Mouse (Mus musculus): ENCODE data around the gene Ago4.
"Not testable (repeated sequence)": the region's sequence is repeated elsewhere in the genome, so short reads cannot be mapped to it uniquely, and the experiment has no call there.

Gene Ago4

DNA sequence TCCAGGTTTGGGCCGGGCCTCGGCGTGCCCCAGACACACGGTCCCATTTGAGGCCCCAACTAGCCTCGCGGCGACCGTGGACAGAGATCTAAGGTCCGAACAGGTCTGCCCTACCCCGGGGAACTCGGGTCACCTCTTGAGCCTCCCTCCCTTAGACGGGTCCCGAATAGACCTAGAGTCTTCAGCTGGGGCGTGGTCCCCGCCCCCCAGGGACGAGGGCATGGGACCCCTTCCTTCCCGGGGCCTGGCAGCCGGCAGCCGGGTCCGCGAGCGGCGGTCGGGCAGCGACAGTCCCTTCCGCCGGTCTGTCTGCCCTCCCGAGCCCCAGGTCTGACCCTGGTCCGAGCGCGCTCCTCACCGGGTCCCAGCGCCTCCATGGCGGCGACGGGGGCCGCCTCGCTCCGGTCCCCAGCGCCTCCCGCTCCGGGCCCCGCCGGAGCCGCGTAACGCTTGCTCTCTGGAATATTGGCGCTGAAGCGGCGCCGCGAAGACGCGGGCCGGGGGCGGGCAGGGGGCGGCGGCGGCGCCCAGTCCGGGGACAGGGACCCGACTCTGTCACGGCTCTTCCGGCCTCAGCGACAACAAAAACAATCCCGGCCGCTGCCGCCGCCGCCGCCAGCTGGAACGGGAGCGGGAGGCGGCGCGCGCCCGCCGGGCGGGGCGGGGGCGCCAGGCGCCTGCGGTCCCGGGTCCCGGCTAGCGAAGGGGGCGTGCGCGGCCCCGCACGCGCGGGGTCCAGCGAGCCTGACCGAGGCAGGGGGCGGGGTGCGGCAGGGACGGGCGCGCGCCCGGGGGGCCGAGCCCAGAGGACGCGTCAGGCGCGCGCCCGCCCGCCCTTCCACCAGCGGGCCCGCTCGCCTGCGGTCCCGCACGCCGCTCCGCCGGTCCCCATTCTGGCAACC is at the start of gene Ago4:
Ago4 (minus strand) TSS at position 646 of the 902 bp plus-strand sequence.
- DNase-seq (ENCODE audit: low spot score), result no peak

GRCm38 (mm10) chr4:126579077-126579476 is 45.8 kb upstream of the Ago4 start:
- no peak for DNase-seq (ENCODE audit: low spot score)

GRCm38 (mm10) chr4:126577920-126578319 is 44.6 kb upstream of the Ago4 start:
- DNase-seq (ENCODE audit: low spot score), result no peak

GRCm38 (mm10) chr4:126576281-126576680 is 43.0 kb upstream of the Ago4 start:
- no peak for DNase-seq (ENCODE audit: low spot score)

DNA sequence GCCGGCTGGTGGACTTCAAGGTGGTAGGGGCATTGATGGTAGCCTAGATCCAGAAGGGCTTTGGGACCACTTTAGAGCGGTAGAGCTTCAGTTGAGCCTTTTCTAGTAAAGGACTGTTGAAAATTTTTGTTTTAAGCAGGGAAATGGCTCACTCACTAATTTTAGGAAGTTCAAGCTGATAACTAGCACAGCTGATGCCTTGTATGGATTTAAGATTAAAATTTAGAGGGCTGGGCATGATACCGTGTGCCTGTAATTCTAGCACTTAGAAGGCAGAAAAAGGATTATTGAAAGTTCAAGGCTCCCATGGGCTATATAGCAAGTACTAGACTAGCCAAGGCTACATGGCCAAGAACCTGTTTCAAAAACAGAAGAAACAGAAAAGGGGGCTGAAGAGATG is 36.5 kb upstream of the Ago4 start:
- no peak for DNase-seq (ENCODE audit: low spot score)

GRCm38 (mm10) chr4:126567243-126567642 is 34.0 kb upstream of the Ago4 start:
- DNase-seq (ENCODE audit: low spot score), result no peak

DNA sequence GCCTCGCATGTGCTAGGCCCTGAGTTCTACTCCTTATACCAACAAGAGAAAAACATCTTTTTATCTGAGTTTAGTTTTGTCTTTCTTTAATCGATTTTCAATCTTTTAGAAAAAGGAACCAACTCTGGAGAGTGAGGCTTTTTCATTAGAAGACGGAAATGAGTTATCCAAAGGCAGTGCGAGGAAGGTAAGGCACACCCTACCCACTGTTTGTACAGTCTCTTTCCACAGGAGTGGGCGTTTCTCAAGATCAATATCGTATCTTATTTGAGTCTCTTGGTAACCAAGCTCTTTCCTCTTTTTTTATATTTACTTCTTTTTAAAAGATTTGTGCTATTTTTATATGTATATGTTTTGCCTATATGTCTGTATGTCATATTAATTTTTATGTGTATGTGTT is 30.5 kb upstream of the Ago4 start:
- DNase-seq (ENCODE audit: low spot score), result no peak

- DNase-seq (ENCODE audit: low spot score), result peak; percentile 88
Measured at GRCm38 (mm10) chr4:126556809-126557711, 23.8 kb upstream of the Ago4 start, which contains the start of gene Clspn. TSS of gene Clspn (plus strand) at chr4:126556935.

GRCm38 (mm10) chr4:126554462-126554861 is 21.2 kb upstream of the Ago4 start:
- DNase-seq (ENCODE audit: low spot score), result peak; percentile 18

DNA sequence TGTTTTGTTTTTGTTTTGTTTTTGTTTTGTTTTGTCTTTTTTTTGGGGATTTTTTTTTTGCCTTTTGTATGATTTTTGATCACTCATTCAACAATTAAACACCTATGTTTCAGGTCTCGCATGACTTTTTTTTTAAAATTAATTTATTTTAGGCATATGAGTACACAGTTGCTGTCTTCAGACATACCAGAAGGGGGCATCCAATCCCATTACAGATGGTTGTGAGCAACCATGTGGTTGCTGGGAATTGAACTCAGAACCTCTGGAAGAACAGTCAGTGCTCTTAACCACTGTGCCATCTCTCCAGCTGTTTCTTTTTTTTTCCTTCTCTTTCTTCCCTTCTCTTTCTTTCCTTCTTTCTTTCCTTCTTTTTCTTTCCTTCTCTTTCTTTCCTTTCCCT is 20.4 kb upstream of the Ago4 start:
- DNase-seq (ENCODE audit: low spot score), result no peak

- no peak for DNase-seq (ENCODE audit: low spot score)
Measured at GRCm38 (mm10) chr4:126553105-126553504, 19.8 kb upstream of the Ago4 start.

DNA sequence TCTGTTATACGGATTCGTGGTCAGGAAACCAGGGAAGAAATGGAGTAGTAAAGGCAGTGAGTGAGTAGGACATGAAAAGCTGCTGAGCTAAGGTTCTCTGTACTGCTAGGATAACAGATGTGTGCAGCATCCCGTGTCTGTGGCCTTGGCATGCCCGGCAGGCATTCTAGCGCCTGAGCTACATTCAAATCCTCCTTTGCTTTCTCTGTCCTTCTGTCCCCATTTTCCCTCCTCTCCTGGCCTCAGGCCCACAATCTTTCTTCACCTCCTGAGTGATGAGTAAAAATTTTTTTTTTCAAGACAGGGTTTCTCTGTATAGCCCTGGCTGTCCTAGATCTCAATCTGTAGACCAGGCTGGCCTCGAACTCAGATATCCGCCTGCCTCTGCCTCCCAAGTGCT is 18.9 kb upstream of the Ago4 start:
- DNase-seq (ENCODE audit: low spot score), result no peak

DNA sequence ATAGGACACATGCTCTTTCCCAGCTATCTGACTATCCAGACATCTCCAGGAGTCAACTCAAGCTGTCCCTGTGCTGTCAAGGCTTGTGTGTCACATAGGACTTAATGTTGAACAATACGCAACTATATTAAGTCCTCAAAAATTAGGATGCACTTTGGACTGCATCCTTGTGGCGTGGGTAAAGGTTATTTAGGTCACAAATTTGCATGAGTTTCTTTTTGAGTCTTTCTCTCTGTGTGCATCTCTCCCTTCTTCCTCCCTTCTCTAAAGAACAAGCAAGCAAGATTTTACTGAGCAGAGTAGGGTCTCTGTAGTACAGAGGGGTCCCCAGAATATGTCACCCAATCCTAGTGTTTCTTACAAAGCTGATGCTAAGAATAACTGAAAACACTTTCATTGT is 12.9 kb upstream of the Ago4 start:
- DNase-seq (ENCODE audit: low spot score), result no peak

DNA sequence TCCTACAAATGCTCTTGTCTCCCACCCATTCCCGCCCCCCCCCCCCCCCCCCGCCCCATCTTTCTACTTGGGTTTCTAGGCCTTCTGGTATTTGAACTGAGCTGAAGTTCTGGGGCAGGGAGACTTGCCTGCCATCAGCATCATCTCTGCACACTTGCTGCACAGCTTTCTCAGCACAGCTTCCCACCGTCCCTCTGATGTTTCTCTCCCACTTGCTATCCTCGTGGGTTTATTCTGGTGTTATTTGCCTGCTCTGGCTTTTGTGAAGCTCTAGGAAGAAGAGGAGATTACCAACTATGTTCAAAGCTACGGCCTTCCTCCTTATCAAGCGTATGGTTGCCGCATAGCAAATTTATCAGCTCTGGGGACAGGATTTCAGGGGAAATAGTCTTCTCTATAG is 12.4 kb upstream of the Ago4 start:
- no peak for DNase-seq (ENCODE audit: low spot score)

DNA sequence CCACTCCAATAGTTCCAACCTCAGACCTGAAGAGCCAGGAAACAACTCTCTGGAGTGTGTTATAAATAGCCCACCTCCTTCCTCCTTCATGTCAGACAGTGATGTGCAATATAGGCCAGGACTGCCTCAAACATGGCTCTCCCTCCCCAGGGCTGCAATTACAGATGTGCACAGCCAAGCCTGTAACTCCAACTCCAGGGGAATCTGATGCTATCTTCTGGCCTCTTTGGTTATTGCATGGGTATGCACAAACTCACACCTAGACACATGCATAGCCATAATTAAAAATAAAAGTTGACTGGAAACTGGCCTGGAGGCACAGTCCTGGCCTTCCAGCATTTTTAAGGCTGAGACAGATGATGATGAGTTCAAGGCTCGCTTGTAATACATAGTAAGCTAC is 11.7 kb upstream of the Ago4 start:
- DNase-seq (ENCODE audit: low spot score), result no peak

GRCm38 (mm10) chr4:126542838-126543237 is 9.6 kb upstream of the Ago4 start:
- no peak for DNase-seq (ENCODE audit: low spot score)

DNA sequence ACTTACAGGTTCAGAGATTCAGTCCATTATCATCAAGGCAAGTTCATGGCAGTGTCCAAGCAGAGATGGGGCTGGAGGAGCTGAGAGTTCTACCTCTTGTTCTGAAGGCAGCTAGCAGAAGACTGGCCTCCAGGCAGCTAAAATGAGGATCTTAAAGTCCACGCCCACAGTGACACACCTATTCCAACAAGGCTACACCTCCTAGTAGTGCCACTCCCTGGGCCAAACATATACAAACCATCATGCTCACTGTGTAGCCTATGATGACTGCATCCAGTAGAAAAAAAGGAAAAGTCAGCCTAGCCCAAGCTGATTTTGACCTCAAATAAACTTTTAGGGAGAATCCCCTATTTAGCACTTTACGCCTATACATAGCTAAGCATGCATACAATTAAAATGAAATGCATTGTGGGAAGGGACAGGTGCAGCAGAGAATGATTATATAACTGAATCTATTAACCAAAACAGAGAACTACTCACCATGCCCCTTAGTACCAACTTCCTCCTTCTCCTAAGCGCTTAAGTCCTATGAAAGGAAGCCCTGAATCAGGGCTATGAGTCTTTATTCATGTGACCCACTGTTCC is 7.3 kb upstream of the Ago4 start:
- no peak for DNase-seq (ENCODE audit: low spot score)

GRCm38 (mm10) chr4:126536865-126537264 is 3.6 kb upstream of the Ago4 start:
- no peak for DNase-seq (ENCODE audit: low spot score)

GRCm38 (mm10) chr4:126535631-126536030 is 2.4 kb upstream of the Ago4 start:
- not testable (repeated sequence) for DNase-seq (ENCODE audit: low spot score)

- DNase-seq (ENCODE audit: low spot score), result no peak
Measured at GRCm38 (mm10) chr4:126533729-126534070, 428 bp upstream of the Ago4 start.

DNA sequence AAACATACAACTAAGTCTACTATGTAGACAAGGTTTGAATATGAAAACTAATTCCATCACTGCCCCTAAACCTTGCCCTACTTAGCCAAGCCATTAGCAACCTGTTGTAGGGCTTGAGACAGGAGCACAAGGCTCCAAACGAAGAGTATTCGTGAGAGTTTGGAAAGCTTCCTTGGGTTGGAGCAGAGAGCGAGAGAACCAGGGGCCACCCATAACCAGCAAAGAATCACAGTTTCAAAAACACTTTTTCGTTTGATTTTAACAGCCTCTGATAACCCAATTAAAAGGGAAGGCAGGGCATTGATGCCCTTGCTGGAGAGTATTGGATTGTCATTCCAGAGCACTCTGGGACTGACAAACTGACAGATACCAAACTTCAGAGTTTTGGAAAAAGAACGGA is 980 bp downstream of the Ago4 start:
- DNase-seq (ENCODE audit: low spot score), result no peak

GRCm38 (mm10) chr4:126526828-126527227 is 6.4 kb downstream of the Ago4 start:
- no peak for DNase-seq (ENCODE audit: low spot score)

GRCm38 (mm10) chr4:126526164-126526563 is 7.1 kb downstream of the Ago4 start:
- DNase-seq (ENCODE audit: low spot score), result no peak
